Mouse (Mus musculus) layer of hippocampus, postnatal 10 days (tissue): ENCODE measurements around the gene Calm2. TPM values are rescaled to one million over a fixed set of nuclear protein-coding genes. Genes with fewer than 3 reads are reported as not detected.

Source experiments
- DNase-seq, 2 experiments: peaks; one replicate each; pipeline ENCODE4 v3.0.0; 2021; ENCODE audit warnings: low spot score in 2 of 2
- long read RNA-seq: library from polyadenylated mRNA; stranded (forward); transcript quantifications from one replicate; pipeline ENCODE4 v2.0.0, GENCODE M21; 2023
- total RNA-seq, 2 experiments: library from RNA; stranded (reverse); gene quantifications; 2 replicates each; pipeline ENCODE4 v1.2.3; 2021

Calm2 gene
- total RNA-seq = 1,000 to 10,000 TPM; 2,051 to 2,241 TPM
- long read RNA-seq, transcript Calm2-204 (5 exons, 842 nt) = minor isoform, 7 of 4,682 reads
- long read RNA-seq, transcript Calm2-201 (6 exons, 1,205 nt) = major isoform, 4,540 of 4,682 reads
- long read RNA-seq, partial matches to known transcripts = 74 of 4,682 reads
- long read RNA-seq, other reads (novel, unspliced or antisense) = 58 of 4,682 reads

GRCm38 (mm10) chr17:87446767-87447611, at the start of gene Calm2:
Calm2 (minus strand) TSS chr17:87446935.
- DNase-seq = peak; percentile 98

- no peak for DNase-seq
These were observed 48.8 kb upstream of the Calm2 start for GRCm38 (mm10) chr17:87495504-87495903.

- no peak for DNase-seq
These were observed 47.6 kb upstream of the Calm2 start for GRCm38 (mm10) chr17:87494310-87494709.

- no peak for DNase-seq
These were observed 45.6 kb upstream of the Calm2 start for GRCm38 (mm10) chr17:87492286-87492685.

- DNase-seq = no peak
These were observed 43.6 kb upstream of the Calm2 start for GRCm38 (mm10) chr17:87490295-87490694.

DNA sequence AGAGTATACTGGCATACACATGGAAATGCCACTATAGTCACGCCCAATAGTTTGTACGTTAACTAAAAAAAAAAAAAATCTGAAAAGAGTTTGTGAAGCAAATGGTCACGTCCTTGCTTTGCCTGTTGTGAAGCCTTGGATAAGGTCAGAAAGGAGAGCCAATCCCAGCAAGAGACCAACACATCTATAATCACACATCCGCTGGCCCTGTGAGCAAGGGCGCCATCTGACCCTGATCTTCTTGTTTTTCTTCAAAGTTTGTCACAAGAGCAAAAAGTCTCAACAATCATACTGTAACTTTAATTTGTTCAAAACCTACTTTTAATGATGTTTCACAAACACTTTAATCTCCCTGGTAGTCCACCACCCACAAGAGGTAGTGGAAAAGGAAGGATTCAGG, 39.0 kb upstream of the Calm2 start:
- DNase-seq = no peak

DNA sequence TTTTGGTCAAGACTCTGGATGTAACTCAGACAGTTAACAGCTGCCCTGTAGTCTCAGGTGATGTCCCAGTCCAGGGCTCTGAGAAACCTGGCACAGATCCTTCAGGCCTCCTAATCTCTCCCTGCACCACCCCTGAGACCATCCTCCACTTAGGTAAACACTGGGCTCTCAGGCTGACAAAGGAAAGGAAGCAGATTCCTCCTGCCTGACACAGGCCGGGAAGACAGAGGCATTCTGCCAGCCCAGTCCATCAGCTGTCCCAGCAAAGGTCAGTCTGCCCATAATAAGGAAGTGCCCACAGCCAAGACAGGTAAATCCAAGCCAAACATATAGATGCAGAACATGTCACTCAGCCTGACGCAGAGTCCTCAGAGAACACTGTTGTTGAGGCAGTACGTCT, 36.1 kb upstream of the Calm2 start:
- DNase-seq = no peak

- peak in 1 of 2 experiments; percentile 41 for DNase-seq
These were observed 31.8 kb upstream of the Calm2 start for GRCm38 (mm10) chr17:87478569-87478968.

DNA sequence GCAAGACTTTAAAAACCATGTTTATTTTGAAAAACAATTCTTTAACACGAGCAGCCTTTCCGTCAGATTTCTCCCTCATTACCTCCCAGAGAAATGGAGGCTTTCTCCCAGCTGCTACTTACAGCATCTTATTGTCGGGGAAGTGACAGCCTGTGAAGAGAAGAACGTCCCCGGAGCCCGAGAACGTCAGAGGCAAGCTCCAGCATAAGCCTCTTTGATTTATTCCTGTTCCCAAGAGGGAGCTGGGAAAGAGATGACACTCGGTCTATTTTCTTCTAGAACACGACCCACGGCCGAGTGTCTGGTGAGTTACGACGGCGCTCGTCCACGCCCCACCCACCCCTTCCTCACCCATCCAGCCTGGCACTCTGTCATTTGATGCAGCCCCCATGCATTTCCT, 30.9 kb upstream of the Calm2 start:
- DNase-seq = no peak

DNA sequence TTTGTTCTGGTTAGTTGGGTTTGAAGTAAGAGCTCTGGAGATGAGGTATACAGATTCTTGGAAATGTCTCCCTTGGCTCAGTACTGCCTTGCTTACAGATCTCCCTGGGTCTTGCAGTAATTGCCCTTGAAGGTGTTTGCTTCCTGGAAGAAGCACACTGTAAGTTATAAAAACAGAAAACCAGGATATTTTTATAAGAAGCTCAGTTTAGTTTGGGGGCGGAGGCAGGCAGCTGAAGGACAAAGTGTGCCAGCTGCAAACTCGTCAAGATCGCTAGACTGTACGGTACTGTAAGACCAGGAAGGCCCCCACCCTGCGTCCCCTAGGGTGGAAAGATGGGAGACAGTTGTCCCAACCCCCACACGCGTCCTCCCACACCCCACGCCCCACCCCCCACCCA, 28.6 kb upstream of the Calm2 start:
- no peak for DNase-seq

DNA sequence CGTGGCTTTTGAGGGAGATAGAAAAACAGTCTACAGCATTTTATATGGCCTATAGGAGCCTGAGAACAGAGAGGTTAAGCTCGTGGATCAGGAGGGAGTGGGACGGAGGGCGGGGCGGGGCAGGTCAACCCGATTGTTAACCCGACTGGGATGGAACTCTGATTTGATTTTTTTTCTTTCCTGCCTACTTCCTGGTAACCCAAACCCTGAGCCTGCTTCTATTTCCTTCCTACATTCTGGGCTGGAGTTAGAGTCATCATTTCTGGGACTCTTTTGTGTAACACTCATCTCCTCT, 27.7 kb upstream of the Calm2 start:
- DNase-seq = no peak

DNA sequence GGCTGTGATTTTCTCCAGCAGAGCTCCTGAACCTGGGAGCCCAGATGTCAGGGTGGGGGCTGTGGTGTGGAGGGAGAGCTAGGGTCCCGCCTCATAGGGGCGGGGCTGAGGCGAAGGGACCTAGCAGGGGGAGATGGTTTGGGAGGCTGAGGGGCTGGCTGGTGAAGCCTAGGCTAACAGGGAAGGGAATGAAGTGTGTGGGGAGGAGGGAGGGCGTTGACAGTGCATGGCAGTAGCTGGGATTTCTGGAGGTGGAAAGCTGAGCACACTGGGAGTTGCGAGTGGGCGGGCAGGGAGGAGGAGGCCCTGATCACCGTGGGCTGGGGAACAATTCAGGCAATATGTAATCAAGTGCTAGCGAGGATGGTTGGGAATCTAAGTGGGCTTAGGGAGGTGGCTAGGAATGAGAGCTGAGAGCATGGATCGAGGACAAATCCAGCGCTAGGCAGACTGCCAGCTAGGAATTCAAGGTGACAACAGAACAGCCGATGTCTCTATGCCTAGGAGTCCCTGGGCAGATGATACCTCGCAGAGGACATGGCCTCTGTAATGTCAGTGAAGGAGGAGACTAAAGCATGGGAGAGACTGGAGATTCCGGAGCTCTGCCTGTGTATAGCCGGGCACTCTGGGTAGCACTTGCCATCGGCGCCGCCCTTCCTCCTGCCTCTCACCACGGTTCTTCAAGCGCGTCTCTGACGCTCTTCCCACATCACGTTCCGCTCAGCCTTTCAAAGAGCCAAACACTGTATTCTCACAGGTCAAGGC, 27.2 kb upstream of the Calm2 start:
- DNase-seq = peak; percentile 46 to 59

DNA sequence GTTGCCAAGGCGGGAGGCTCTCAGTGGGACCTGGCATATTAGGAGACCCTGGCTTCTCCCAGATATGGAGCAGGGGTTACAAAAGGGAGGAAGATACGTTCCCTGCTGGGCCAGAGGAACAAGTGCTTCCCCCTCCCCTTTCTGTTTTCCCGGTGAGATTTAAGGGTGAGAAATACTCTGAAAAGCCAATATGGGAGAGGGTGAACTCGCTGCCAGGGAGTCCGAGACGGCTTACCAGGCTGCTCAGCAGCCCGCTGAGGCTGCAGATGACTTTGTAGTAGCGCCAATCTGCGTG, 26.7 kb upstream of the Calm2 start:
- peak in 1 of 2 experiments; percentile 9 for DNase-seq

DNA sequence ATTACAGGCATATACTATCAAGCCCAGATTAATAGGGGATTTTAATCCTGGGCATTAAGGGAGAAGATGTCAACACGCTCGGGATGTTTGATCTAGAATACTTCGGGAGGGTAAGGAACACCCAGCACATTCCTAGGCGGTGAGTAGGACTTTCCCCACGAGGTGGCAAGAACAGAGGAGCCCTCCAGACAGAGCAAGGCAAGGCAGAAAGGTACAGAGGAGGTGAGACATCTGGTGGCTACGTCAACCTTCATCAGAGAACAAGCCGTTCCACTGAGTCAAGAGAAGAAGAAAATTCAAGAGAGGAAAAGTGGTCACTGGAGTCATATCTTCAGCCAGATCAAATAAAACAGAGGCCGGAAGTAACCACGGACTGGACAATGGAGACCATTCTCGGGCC, 26.1 kb upstream of the Calm2 start:
- DNase-seq = no peak

- DNase-seq = no peak
These were observed 24.9 kb upstream of the Calm2 start for GRCm38 (mm10) chr17:87471661-87472060.

DNA sequence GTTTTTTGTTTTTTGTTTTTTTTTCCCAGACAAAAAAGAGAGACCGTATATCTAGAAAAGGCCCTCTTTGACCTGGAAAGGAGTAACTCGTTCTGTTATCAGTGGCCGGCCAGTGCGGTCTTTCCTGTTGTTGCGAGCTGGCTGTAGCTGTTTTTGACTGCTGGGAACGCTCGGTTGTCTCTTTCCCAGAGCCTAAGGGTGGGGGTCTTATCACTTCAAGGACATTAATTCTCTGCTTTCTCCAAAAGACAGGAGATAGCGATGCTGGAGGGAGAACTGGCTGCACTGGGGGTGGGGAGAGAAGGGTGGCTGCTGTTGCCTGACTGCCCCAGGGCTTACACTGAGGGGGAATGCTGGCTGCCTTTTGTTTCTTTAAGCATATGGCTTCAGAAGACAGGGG, 24.1 kb upstream of the Calm2 start:
- no peak for DNase-seq

- no peak for DNase-seq
These were observed 23.5 kb upstream of the Calm2 start for GRCm38 (mm10) chr17:87470282-87470681.

GRCm38 (mm10) chr17:87469428-87469827, 22.7 kb upstream of the Calm2 start:
- no peak for DNase-seq

DNA sequence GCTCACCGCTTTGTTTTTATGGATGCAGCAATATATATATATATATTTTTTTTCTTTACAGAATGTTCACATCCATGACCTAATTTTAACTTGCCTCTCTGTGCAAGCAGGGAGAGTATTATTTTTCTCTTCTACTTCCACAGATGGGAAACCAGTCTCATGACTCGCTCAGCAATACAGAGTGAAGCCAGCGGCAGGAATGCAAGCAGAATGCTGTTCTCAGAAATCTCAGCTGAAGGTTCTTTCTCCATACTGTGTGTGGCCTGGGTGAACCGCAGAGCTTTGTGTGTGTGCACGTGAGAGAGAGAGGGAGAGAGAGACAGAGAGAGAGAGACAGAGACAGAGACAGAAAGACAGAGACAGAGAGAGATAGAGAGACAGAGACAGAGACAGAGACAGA, 21.9 kb upstream of the Calm2 start:
- DNase-seq = no peak

DNA sequence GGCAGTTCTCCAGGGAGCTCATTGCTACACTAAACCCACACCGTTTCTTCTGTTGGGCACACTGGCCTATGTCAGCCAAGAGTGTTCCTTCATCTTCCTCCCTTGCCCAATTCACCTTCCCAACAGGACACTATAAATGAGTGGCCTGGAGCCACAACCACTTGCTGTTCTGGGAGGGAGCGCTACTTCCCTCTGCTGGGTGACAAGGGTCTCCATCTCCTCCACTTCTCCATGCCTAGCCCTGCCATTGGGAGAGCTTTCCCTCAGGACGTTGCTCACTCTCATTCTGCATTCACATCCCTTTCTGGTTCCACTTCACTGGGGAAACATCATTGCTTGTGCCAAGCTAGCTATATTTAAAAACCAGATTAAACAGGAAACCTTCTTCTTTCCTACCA, 14.8 kb upstream of the Calm2 start:
- DNase-seq = no peak

- DNase-seq = no peak
These were observed 14.1 kb upstream of the Calm2 start for GRCm38 (mm10) chr17:87460669-87461498.
